Mouse (Mus musculus) midbrain, embryonic 15.5 days (tissue): Measurements from ENCODE around the gene Dnaja4. TPM values are rescaled to one million over a fixed set of nuclear protein-coding genes. Genes with fewer than 3 reads are reported as not detected.

Experiments used
- ATAC-seq: fragments of 200-750 bp; cut with Nextera tagmentation; replicated peaks from 2 replicates; pipeline ENCODE4 v1.8.0; 2017; ENCODE audit warnings: moderate TSS enrichment
- H3K27ac ChIP-seq: fragments of 300-500 bp; sonication (generic); 2 replicates; pipeline ENCODE4 v1.5.1; 2015; ENCODE audit warnings: mild to moderate bottlenecking, inconsistent platforms
- H3K27me3 ChIP-seq: fragments of 300-500 bp; sonication (generic); replicated peaks from 2 replicates; pipeline ENCODE4 v1.6.1; 2015; ENCODE audit warnings: inconsistent platforms
- H3K36me3 ChIP-seq: fragments of 300-500 bp; sonication (generic); replicated peaks from 2 replicates; pipeline ENCODE4 v1.6.1; 2015; ENCODE audit warnings: inconsistent platforms
- H3K4me1 ChIP-seq: fragments of 300-500 bp; sonication (generic); 2 replicates; pipeline ENCODE4 v1.6.1; 2015; ENCODE audit warnings: inconsistent platforms
- H3K4me2 ChIP-seq: fragments of 300-500 bp; sonication (generic); 2 replicates; pipeline ENCODE4 v1.6.1; 2015; ENCODE audit warnings: inconsistent platforms, mild to moderate bottlenecking, moderate library complexity
- H3K4me3 ChIP-seq: fragments of 300-500 bp; sonication (generic); 2 replicates; pipeline ENCODE4 v1.5.1; 2015; ENCODE audit warnings: mild to moderate bottlenecking, inconsistent platforms
- H3K9ac ChIP-seq: fragments of 300-500 bp; sonication (generic); 2 replicates; pipeline ENCODE4 v1.6.1; 2015; ENCODE audit warnings: mild to moderate bottlenecking, inconsistent platforms
- H3K9me3 ChIP-seq: fragments of 300-500 bp; sonication (generic); 2 replicates; pipeline ENCODE4 v1.6.1; 2016; ENCODE audit warnings: inconsistent platforms
- WGBS: fragments of 180-500 bp; shearing (Covaris S2); methylation state at CpG from one replicate; pipeline ENCODE4 v1.1.7; 2015; ENCODE audit warnings: mixed read lengths; 5-methylcytosine and 5-hydroxymethylcytosine counted together
- polyA plus RNA-seq: library from polyadenylated mRNA; unstranded; fragments of >200 nt; fragmentation: Nextera tagmentation; extraction: Ambion mirVana; gene quantifications from 2 replicates; pipeline ENCODE4 v1.2.1, GENCODE M21; 2015

Dnaja4 gene
- polyA plus RNA-seq, 1 experiment from 2014 or later: 7.2 TPM

DNA sequence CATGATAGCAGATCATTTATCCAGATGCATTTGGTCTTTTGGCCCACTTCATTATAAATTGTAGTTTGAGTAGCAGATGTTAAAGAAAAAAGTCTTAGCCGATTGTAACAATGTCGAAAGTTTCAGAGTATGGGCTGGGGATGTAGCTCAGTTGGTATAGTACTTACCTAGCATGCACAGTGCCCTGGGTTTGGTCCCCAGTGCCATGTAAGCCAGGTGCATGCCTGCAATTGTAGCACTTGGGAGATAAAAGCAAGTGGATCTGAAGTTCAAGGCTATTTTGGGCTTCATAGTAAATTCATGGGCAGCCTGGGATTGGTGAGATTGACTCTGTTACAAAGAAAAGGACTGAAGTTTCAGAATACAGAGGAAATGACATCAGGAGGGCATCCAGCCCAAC, 3.9 kb downstream of the Dnaja4 start:
- Histone ChIP-seq H3K9ac (no peak overlapping the region), H3K27me3 (peaks cover 7% of the 10 kb centered on the region; the same call in 1 of the 2 replicates), H3K36me3 (no peaks in the 10 kb centered on the region), H3K4me1 (peaks cover 18% of the 10 kb centered on the region), H3K4me2 (no peak overlapping the region), H3K9me3 (no peaks in the 10 kb centered on the region), H3K27ac (no peak overlapping the region), H3K4me3 (no peak overlapping the region)
- 90% methylated on average over 2 of the region's 2 CpGs for WGBS
- ATAC-seq: no peak

DNA sequence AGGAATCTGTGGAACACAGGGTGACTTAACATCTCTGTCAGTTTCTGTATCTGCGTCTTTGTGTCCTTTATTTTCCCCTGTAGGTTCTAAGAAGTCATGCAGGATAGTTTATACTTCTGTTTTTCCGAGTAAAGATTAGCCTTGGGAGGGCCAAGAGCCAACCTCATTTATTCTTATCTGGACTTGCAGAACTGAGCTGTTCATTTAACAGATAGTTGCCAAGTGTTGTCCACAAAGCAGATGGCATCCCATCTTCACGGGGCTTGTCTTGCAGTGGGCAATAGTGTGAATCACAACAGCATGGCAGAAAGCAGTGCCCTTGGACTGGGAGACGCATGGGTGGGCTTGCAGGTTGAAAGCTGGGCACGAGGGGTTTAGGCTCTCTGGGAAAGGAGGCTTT, 5.7 kb downstream of the Dnaja4 start:
- H3K36me3 ChIP-seq: no peaks in the 10 kb centered on the region; the same call in 1 of the 2 replicates
- WGBS: 81% methylated on average over 5 of the region's 5 CpGs
- H3K4me2 ChIP-seq: no peak overlapping the region
- H3K4me3 ChIP-seq: no peak overlapping the region
- H3K27me3 ChIP-seq: peaks cover 7% of the 10 kb centered on the region; the same call in 1 of the 2 replicates
- no peak for ATAC-seq
- H3K9me3 ChIP-seq: no peaks in the 10 kb centered on the region
- H3K27ac ChIP-seq: no peak overlapping the region
- H3K9ac ChIP-seq: no peak overlapping the region
- peaks cover 13% of the 10 kb centered on the region for H3K4me1 ChIP-seq

DNA sequence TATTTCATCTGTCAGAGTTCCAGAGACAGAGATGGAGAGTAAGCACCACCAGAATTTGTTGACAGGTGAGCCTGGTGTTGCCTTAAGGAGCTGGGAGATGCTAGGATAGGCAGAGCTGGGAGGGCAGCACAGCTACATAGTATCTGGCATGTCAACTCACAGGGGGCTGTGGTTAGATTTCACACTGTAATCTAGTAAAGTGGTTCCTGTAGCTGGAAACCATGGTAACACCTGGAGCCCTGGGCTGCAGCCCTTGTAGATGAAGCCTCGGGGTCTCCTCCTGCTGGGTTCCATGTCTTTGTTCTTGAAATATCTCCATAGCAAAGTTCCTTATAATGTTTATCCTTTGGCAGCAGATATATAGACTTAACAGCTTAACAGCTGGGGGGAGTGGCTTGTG, 6.9 kb downstream of the Dnaja4 start:
- H3K27ac ChIP-seq: no peak overlapping the region
- H3K36me3 ChIP-seq: no peaks in the 10 kb centered on the region; the same call in 1 of the 2 replicates
- no peak overlapping the region for H3K4me3 ChIP-seq
- H3K4me2 ChIP-seq: no peak overlapping the region
- 52% methylated on average over 1 of the region's 1 CpGs for WGBS
- H3K27me3 ChIP-seq: 0 out of 2 replicates have a peak, but pooled peaks cover under 1% of the 10 kb centered on the region
- H3K9me3 ChIP-seq: no peaks in the 10 kb centered on the region
- H3K9ac ChIP-seq: no peak overlapping the region
- ATAC-seq: no peak
- peaks cover 4% of the 10 kb centered on the region; the same call in 1 of the 2 replicates for H3K4me1 ChIP-seq

DNA sequence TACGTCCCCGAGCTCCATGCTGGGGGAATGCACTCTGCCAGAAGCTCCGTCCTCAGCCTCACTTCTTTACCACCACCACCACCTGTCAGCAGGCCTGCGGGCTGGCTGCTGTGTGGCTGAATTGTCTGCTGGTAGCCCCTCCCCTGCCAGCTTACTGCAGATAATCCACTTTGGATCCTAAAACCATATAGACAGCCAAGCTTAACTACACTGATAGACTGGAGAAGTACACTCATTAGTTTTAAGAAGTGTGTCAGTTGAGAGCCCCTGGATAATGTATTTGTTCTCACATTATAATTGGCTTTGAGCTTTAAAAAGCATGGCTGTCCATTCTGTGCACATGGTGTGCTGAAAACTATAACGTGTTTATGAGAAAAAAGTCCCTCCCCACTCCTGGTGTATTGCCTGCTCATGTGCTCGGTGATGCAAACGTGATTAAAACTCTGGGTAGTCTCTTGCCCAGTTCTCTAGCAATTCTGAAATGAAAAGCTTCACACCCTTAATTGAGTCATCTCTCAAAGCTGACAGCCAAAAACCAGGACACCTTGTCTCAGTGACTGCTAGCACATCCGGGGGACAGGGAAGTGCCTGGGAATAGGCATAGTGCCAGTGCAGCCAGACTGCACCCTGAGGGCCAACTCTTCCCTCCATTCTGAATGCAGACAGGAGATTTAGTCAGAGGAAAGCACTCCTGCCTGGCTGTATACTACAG, 8.8 kb downstream of the Dnaja4 start:
- Histone ChIP-seq H3K9ac (no peak overlapping the region), H3K27ac (no peak overlapping the region), H3K4me2 (no peak overlapping the region), H3K27me3 (no peaks in the 10 kb centered on the region), H3K4me1 (peaks cover 3% of the 10 kb centered on the region; the same call in 1 of the 2 replicates), H3K4me3 (no peak overlapping the region), H3K36me3 (no peaks in the 10 kb centered on the region; the same call in 1 of the 2 replicates), H3K9me3 (no peaks in the 10 kb centered on the region)
- WGBS: 23% methylated on average over 8 of the region's 8 CpGs
- no peak for ATAC-seq

DNA sequence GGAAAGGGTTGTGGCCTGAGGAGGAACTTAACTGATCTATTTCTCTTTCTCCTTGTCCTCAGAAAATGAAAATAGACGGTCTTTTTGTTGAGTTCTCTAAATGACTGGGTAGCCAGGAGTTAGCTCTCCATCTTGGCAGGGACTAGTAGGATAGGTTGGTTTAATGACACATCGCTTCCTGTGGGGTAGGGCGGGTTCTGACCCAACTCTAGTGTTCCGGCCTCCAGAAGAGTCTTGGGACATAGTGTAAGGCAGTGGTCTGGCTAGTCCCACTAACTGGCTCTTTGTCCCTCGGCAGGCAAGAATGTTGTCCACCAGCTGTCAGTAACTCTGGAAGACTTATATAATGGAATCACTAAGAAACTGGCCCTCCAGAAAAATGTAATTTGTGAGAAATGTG, 9.4 kb downstream of the Dnaja4 start:
- no peak overlapping the region for H3K27ac ChIP-seq
- no peak overlapping the region for H3K9ac ChIP-seq
- no peak for ATAC-seq
- no peak overlapping the region for H3K4me3 ChIP-seq
- no peaks in the 10 kb centered on the region for H3K9me3 ChIP-seq
- no peaks in the 10 kb centered on the region for H3K27me3 ChIP-seq
- no peak overlapping the region for H3K4me2 ChIP-seq
- 91% methylated on average over 5 of the region's 5 CpGs for WGBS
- H3K4me1 ChIP-seq: peaks cover 3% of the 10 kb centered on the region; the same call in 1 of the 2 replicates
- peaks cover 1% of the 10 kb centered on the region for H3K36me3 ChIP-seq

DNA sequence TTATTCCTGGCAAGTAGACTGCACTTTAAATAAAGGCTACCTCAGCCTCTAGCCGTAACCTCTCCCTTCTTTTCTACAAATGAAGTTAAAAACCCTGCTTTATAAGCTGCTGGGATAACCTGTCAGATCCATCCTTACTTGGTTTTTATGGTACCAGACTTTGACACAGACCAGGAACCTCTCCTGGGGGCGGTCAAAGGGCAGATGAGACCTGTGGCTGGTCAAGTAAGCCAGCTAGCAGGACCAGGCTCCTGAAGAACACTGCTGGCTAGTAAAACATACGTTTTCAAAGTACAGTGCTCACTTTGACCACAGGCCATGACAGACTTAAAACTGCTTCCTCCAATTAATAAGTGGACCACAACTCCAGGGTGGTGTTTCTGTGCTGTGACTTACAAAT, 17.1 kb downstream of the Dnaja4 start:
- Histone ChIP-seq H3K9me3 (no peaks in the 10 kb centered on the region), H3K4me3 (no peak overlapping the region), H3K4me1 (no peaks in the 10 kb centered on the region), H3K27me3 (no peaks in the 10 kb centered on the region), H3K9ac (no peak overlapping the region), H3K27ac (no peak overlapping the region), H3K4me2 (no peak overlapping the region), H3K36me3 (peaks cover 30% of the 10 kb centered on the region)
- ATAC-seq: no peak
- 93% methylated on average over 3 of the region's 3 CpGs for WGBS

DNA sequence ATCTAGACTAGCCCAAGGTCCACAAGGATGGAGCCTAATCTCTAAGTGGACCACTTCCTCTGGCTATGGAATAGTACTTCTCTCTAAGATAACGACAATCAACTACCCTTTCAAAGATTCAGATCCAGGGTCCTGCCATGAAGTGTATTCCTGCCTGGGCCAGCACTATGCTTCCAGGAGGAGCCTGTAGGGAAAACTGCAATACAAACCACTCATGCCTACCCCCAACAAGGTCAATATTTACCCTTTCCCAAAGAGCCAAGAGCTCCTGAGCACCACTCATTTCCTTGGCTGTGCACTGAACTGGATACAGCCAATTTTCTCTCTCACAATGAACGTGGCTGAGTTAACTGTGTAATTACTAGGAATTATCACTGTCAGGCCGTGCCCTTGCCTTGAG, 18.9 kb downstream of the Dnaja4 start:
- Histone ChIP-seq H3K4me2 (no peak overlapping the region), H3K36me3 (peaks cover 41% of the 10 kb centered on the region), H3K4me1 (no peaks in the 10 kb centered on the region), H3K9ac (no peak overlapping the region), H3K9me3 (no peaks in the 10 kb centered on the region), H3K27me3 (no peaks in the 10 kb centered on the region), H3K27ac (no peak overlapping the region), H3K4me3 (no peak overlapping the region)
- 83% methylated on average over 3 of the region's 3 CpGs for WGBS
- no peak for ATAC-seq

DNA sequence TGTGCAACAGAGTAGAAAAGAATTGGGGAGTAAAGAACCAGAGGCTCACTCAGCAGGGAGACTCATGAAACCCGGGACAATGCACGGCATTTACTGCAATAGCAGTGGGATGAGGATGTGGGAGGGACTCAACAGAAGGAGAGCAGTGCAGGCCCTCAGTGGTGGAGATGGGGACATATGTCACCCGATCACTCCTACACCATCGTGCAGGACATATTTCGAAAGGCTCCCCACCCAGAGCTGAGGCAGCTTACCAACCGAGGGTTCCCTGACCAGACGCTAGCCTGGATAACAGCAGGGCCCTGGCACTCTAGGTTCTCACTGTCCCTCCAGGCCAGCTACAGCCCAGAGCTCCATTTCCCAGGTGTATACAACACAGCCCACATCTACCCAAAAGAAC, 23.5 kb downstream of the Dnaja4 start:
- ATAC-seq: no peak
- peaks cover 59% of the 10 kb centered on the region for H3K36me3 ChIP-seq
- H3K4me3 ChIP-seq: no peak overlapping the region
- no peaks in the 10 kb centered on the region for H3K27me3 ChIP-seq
- H3K27ac ChIP-seq: no peak overlapping the region
- no peak overlapping the region for H3K4me2 ChIP-seq
- H3K9me3 ChIP-seq: no peaks in the 10 kb centered on the region
- no peak overlapping the region for H3K9ac ChIP-seq
- WGBS: 87% methylated on average over 7 of the region's 7 CpGs
- H3K4me1 ChIP-seq: no peaks in the 10 kb centered on the region

DNA sequence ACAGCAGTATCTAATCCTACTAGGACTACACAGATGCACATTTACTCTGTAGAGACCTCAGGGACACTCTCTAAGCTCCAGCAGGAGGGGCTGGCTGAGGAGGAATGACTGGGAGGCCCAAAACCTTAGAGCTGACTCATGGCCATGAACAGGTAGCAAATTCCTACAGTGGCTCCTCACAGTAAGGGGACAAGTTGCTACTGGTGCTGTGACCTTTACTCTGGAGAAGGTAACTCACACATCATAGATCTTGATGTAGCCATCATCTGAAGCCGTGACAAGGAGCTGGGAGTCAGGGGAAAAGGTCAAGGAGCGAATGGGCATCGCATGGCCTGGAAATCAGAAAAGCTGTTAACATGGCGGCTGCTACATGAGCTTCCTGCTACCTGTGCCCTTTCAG, 23.9 kb downstream of the Dnaja4 start:
- no peak overlapping the region for H3K4me3 ChIP-seq
- no peak for ATAC-seq
- H3K4me2 ChIP-seq: no peak overlapping the region
- no peaks in the 10 kb centered on the region for H3K27me3 ChIP-seq
- H3K4me1 ChIP-seq: no peaks in the 10 kb centered on the region
- H3K36me3 ChIP-seq: peaks cover 63% of the 10 kb centered on the region
- 97% methylated on average over 4 of the region's 4 CpGs for WGBS
- no peak overlapping the region for H3K9ac ChIP-seq
- no peaks in the 10 kb centered on the region for H3K9me3 ChIP-seq
- no peak overlapping the region for H3K27ac ChIP-seq

DNA sequence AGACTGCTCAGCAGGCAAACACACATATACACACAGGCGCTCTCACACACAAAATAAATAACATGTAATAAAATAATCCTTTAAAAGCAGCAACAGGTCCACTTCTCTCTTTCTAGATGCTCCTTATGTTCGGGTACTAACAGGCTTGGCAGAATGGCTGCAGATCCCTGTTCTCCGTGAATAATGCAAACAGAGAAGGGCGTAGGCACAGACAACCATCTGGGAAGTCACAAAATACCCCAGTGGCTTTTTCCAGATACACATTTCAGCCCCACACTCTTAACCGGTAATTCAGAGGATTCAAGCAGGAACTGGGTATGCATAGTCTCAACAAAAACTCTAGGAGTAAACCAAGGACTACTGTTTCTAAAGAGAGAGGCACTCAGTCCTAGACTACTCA, 27.6 kb downstream of the Dnaja4 start:
- no peaks in the 10 kb centered on the region for H3K4me1 ChIP-seq
- no peak overlapping the region for H3K27ac ChIP-seq
- 85% methylated on average over 5 of the region's 5 CpGs for WGBS
- H3K36me3 ChIP-seq: peaks cover 51% of the 10 kb centered on the region
- H3K9me3 ChIP-seq: no peaks in the 10 kb centered on the region
- no peak overlapping the region for H3K4me2 ChIP-seq
- H3K9ac ChIP-seq: no peak overlapping the region
- no peak for ATAC-seq
- no peaks in the 10 kb centered on the region for H3K27me3 ChIP-seq
- H3K4me3 ChIP-seq: no peak overlapping the region

DNA sequence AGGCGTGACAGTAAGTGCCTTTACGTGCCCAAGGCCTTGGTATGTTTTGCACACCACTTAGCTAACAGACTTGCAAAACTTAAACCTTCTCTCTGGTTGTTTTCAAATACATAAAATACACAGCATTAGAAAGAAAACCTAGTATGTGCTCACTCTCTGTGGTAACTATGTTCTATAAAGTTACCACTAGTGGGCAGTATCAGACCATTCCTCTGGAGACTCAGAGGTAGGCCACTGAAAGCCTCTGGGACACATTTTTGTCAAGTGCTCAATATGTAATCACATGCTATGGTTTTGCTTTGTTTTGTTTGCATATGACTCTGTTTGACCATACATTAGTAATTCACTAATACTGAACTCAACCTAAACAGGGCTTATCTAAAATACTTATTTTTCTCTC, 33.4 kb downstream of the Dnaja4 start:
- no peak overlapping the region for H3K4me3 ChIP-seq
- no peak overlapping the region for H3K9ac ChIP-seq
- 93% methylated on average over 2 of the region's 2 CpGs for WGBS
- no peaks in the 10 kb centered on the region for H3K9me3 ChIP-seq
- no peak overlapping the region for H3K4me2 ChIP-seq
- ATAC-seq: no peak
- no peak overlapping the region for H3K27ac ChIP-seq
- peaks cover 9% of the 10 kb centered on the region; the same call in 1 of the 2 replicates for H3K36me3 ChIP-seq
- H3K27me3 ChIP-seq: no peaks in the 10 kb centered on the region
- H3K4me1 ChIP-seq: peaks cover 16% of the 10 kb centered on the region

DNA sequence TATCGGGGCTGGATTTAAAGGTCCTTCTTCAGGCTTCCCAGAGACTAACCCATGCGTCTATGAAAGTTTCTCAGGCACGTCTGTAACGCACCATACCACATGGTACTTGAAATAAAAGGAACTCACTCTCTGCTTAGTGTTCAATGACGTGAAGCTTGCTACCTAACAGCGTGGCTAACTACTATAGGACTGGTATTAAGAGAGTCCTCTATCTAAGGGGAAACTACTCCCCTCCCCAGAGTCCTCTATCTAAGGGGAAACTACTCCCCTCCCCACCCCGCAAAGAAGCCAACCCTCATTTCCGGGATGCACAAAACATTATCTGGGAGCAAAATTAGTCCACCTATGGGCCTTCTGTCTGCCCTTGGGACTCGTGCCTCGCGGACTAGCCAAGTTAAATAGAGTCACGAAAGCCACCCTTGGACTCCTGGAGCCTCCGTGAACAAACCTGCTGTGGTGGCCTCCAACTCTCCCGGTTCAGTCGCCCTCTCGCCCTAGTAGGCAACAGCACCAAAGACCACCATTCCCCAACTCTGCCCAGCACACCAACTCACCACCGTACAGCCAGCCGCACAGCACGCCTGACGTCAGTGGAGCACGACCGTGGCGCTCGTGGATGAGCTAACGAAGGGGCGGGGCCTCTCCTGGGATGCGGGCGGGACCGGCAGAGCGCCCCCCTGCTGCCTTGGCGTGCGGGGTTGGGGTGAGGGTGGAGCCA, 35.4 kb downstream of the Dnaja4 start, which contains the start of gene Wdr61:
TSS of gene Wdr61 (minus strand) at position 599 of the 718 bp plus-strand sequence.
- H3K4me3 ChIP-seq: peak within 1 kb of the TSS; percentile 87
- no peaks in the 10 kb centered on the region for H3K9me3 ChIP-seq
- peaks cover 16% of the 10 kb centered on the region for H3K4me1 ChIP-seq
- WGBS: 1% methylated on average over 32 of the region's 32 CpGs
- peak; percentile 97 for ATAC-seq
- peak within 1 kb of the TSS; percentile 68 for H3K27ac ChIP-seq
- H3K4me2 ChIP-seq: peak within 1 kb of the TSS; percentile 82
- no peaks in the 10 kb centered on the region for H3K27me3 ChIP-seq
- H3K36me3 ChIP-seq: 0 out of 2 replicates have a peak, but pooled peaks cover 2% of the 10 kb centered on the region
- peak within 1 kb of the TSS; percentile 71 for H3K9ac ChIP-seq
